Mouse (Mus musculus) liver, adult 2 months (tissue): ENCODE results near the gene Krt75. TPM values are rescaled to one million over a fixed set of nuclear protein-coding genes. Genes with fewer than 3 reads are reported as not detected.

ENCODE experiments used
- DNase-seq: peaks from one replicate; pipeline ENCODE4 v3.0.0-alpha.2; 2011; ENCODE audit warnings: low read depth, low spot score; ENCODE audit errors: extremely low read depth
- H3K27ac ChIP-seq: fragments of 200-500 bp; replicated peaks from 2 replicates; pipeline ENCODE4 v1.5.1; 2012; ENCODE audit warnings: low read depth, mild to moderate bottlenecking, control low read depth, inconsistent platforms, low read length; ENCODE audit not compliant: insufficient read depth
- H3K27me3 ChIP-seq: fragments of 200-500 bp; 2 replicates; pipeline ENCODE4 v1.6.1; 2012; ENCODE audit warnings: mild to moderate bottlenecking, moderate library complexity, low read length, inconsistent platforms; ENCODE audit not compliant: control insufficient read depth, insufficient read depth
- H3K36me3 ChIP-seq: fragments of 200-500 bp; 2 replicates; pipeline ENCODE4 v1.6.1; 2012; ENCODE audit warnings: low read length, inconsistent platforms; ENCODE audit not compliant: control insufficient read depth, insufficient read depth
- H3K4me1 ChIP-seq: fragments of 200-500 bp; 2 replicates; pipeline ENCODE4 v1.6.1; 2011; ENCODE audit warnings: low read length; ENCODE audit not compliant: control insufficient read depth, insufficient read depth
- H3K4me3 ChIP-seq: fragments of 200-500 bp; 2 replicates; pipeline ENCODE4 v1.5.1; 2011; ENCODE audit warnings: low read depth, mild to moderate bottlenecking, control low read depth, low read length, moderate library complexity; ENCODE audit not compliant: insufficient read depth
- H3K79me2 ChIP-seq: fragments of 200-500 bp; 2 replicates; pipeline ENCODE4 v1.6.1; 2012; ENCODE audit warnings: inconsistent platforms, mild to moderate bottlenecking, low read length, moderate library complexity; ENCODE audit not compliant: control insufficient read depth, insufficient read depth
- H3K9ac ChIP-seq: fragments of 200-500 bp; 2 replicates; pipeline ENCODE4 v1.6.1; 2012; ENCODE audit warnings: low read depth, mild to moderate bottlenecking, control low read depth, inconsistent platforms, low read length
- CTCF ChIP-seq: fragments of 200-500 bp; IDR thresholded peaks from 2 replicates; pipeline ENCODE4 v1.5.1; 2011; ENCODE audit warnings: low read depth, low read length, control low read depth
- POLR2A ChIP-seq: fragments of 200-500 bp; IDR thresholded peaks from 2 replicates; pipeline ENCODE4 v1.6.1; 2011; ENCODE audit warnings: low read length, control low read depth; ENCODE audit not compliant: insufficient read depth; ENCODE audit errors: extremely low read depth
- WGBS: fragments of 180-500 bp; shearing (Covaris S2); methylation state at CpG from one replicate; pipeline ENCODE4 v1.1.7; 2018; 5-methylcytosine and 5-hydroxymethylcytosine counted together
- polyA plus RNA-seq: library from polyadenylated mRNA; depleted of rRNA; stranded (reverse); fragments of >200 nt; gene quantifications from 2 replicates; pipeline ENCODE4 v1.2.3, GENCODE M21; 2012
- total RNA-seq: library from RNA; depleted of rRNA; stranded (reverse); fragments of >200 nt; gene quantifications from 2 replicates; pipeline ENCODE4 v1.2.3, GENCODE M21; 2014

Gene Krt75
- total and polyA plus RNA-seq, 2 experiments = not detected

DNA sequence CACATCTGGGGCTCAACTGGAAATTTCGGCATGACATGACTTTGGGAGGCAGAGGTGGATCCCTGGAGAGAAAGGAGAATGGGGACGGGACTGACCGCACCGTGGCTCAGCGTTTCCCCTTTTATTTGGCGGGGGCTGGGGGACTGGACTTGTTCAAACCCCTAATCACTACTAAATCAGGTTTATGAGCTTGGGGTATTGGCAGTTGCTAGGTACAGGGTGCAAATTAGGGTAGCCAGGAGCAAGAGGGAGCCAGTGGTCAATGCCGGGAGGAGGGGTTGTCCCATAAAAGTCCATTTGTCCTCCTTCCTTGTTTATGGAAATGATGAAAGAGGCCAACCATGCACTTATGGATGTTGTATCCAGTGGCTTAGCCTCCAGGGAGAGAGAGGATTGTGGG lies 23.1 kb downstream of the Krt75 start, which contains the start of gene Krt82:
Gene Krt82, minus strand, starts transcription at position 101 of the 400 bp plus-strand sequence.
- no peak within 1 kb of the TSS for H3K27ac ChIP-seq
- H3K27me3 ChIP-seq = no peaks in the 10 kb centered on the region
- no peaks in the 10 kb centered on the region for H3K79me2 ChIP-seq
- TF ChIP-seq POLR2A = no peak
- no peak for TF ChIP-seq CTCF
- WGBS = 86% methylated on average over 7 of the region's 7 CpGs
- no peak within 1 kb of the TSS for H3K9ac ChIP-seq
- DNase-seq = no peak
- H3K36me3 ChIP-seq = no peaks in the 10 kb centered on the region
- H3K4me1 ChIP-seq = no peaks in the 10 kb centered on the region
- H3K4me3 ChIP-seq = no peak within 1 kb of the TSS

DNA sequence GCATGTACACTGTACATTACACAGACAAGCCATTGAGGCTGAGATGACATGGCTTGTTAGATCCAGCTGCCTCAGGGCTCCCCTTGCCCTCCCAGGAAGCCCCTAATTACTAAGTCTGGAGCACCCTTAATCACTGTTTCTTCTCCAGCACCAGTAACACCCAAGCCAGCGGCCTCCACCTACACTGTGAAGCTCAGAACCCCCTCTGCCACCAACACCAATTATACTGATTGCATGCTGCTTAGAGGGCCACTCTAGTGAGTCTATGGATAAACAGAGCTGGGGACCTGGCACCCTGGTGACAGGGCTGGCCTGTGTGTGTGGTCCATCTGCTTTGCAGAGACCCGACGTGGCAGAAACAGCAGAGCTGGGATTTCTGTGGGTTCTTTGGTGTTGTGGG lies 29.2 kb downstream of the Krt75 start:
- Histone ChIP-seq H3K9ac (no peak overlapping the region), H3K36me3 (no peaks in the 10 kb centered on the region), H3K79me2 (no peaks in the 10 kb centered on the region), H3K4me3 (no peak overlapping the region), H3K4me1 (no peaks in the 10 kb centered on the region), H3K27me3 (no peaks in the 10 kb centered on the region), H3K27ac (no peak overlapping the region)
- 77% methylated on average over 3 of the region's 3 CpGs for WGBS
- no peak for TF ChIP-seq CTCF
- no peak for TF ChIP-seq POLR2A
- no peak for DNase-seq

DNA sequence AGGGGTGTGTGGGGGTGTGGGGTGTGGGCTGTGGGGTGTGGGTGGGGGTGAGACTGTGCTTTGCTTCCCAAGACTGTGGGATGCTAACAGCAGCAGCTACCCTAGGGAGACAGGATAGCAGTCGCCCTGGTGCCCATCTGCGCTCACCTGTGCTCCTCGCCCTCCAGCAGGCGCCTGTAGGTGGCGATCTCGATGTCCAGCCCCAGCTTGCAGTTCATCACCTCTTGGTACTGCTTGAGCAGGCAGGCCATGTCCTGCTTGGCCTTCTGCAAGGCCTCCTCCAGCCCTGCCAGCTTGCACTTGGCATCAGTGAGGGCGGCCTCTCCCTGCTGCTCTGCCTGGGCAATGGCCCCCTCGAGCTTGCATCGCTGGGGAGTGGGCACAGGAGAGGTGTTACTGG lies 31.2 kb downstream of the Krt75 start:
- H3K79me2 ChIP-seq = no peaks in the 10 kb centered on the region
- no peak overlapping the region for H3K27ac ChIP-seq
- 51% methylated on average over 9 of the region's 9 CpGs for WGBS
- H3K9ac ChIP-seq = no peak overlapping the region
- H3K36me3 ChIP-seq = no peaks in the 10 kb centered on the region
- no peak for DNase-seq
- H3K4me1 ChIP-seq = no peaks in the 10 kb centered on the region
- no peak overlapping the region for H3K4me3 ChIP-seq
- no peaks in the 10 kb centered on the region for H3K27me3 ChIP-seq
- TF ChIP-seq CTCF = no peak
- no peak for TF ChIP-seq POLR2A

DNA sequence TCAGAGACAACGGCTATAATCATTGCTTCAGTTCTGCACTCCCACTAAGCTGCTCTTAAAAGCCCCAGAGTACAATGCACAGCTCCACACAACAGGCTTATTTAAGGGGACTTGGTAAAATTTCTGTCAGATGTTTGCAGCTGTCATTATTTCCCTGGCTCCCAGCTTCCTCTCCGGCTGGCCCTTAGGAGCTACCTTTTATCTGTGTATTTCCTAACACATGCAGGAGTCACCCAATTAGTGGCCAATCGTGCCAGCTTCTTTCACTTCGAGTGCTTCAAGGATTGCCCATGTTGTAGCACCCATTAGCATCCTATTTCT lies 35.2 kb downstream of the Krt75 start:
- H3K4me1 ChIP-seq = no peaks in the 10 kb centered on the region
- no peaks in the 10 kb centered on the region for H3K79me2 ChIP-seq
- no peak overlapping the region for H3K4me3 ChIP-seq
- no peaks in the 10 kb centered on the region for H3K36me3 ChIP-seq
- DNase-seq = no peak
- no peaks in the 10 kb centered on the region for H3K27me3 ChIP-seq
- no peak overlapping the region for H3K27ac ChIP-seq
- no peak for TF ChIP-seq CTCF
- no peak for TF ChIP-seq POLR2A
- WGBS = 62% methylated on average over 4 of the region's 4 CpGs
- H3K9ac ChIP-seq = no peak overlapping the region

DNA sequence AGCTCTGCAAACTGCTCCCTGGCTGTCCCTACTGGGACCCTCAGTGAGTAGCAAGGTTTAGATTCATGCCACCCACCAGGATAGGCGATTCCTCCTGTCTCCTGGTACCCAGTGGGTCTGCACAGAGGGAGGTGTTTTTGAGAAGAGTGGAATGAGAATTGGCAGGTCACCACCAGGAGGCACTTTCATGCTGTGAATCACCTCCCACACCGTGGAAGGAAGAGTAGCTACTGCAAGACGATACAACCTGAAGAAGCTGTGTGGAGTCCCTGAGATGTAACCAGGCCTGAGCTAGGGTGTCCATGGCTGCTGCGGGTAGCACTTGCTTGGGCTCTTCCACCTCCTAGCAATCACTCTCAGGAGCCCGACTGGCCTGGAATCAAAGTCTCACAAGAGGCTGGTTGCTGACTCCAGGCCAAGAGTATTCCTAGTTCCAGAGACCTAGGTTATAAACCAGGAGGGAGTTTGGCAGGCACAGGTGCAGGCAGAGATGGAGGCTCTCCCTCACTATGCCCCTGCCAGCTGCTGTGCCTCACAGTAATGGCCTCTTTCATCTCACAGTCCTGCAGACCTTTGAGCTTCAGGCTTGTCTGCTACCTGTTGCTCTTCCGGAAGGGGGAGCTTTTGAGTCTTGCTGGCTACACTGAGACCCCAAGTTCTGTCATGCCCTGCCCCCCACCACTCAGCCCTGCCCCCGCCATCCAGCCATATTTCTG lies 35.7 kb downstream of the Krt75 start:
- Histone ChIP-seq H3K36me3 (no peaks in the 10 kb centered on the region), H3K79me2 (no peaks in the 10 kb centered on the region), H3K27me3 (no peaks in the 10 kb centered on the region), H3K4me1 (no peaks in the 10 kb centered on the region), H3K9ac (no peak overlapping the region), H3K27ac (no peak overlapping the region), H3K4me3 (no peak overlapping the region)
- no peak for TF ChIP-seq POLR2A
- no peak for TF ChIP-seq CTCF
- DNase-seq = no peak
- 32% methylated on average over 7 of the region's 7 CpGs for WGBS

DNA sequence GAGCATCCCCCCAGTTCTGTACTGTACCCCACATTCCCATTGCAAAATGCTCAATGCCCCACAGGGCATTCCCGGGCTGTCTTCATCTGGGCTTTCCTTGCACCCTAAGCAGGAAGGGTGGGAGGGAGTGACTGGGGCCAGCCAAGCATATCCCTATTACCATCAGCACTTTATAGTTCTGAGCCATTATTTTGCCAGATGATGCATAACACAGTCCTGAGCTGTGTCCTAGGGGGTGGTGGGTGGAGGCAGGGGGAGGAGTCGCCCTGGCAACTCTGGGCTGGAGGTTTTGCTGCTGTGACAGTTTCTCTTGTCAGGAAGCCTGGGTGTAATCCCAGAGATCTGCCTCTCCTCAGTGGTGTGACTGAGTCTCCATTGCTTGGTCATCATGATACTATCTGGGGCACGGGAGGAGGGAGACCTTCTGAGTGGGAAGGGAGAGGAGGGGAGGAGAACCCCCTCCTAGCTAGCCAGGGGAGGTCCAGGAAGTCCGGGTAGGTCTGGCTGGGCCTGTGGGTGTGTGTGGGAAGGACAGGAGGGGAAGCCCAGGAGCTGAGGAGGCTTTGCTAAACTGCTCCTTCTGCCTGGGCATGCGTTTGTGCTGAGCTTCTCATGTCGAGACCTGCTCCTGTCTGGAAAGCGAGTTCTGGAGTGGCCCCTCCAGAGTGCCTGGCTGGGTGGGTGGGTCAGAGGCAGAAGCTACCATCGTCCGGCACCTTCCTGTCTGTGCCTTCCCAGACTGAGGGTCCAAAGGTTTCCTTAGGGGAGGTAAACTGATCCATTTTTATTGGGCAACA lies 37.5 kb downstream of the Krt75 start:
- 53% methylated on average over 9 of the region's 9 CpGs for WGBS
- H3K9ac ChIP-seq = no peak overlapping the region
- no peak overlapping the region for H3K27ac ChIP-seq
- TF ChIP-seq CTCF = no peak
- TF ChIP-seq POLR2A = no peak
- H3K79me2 ChIP-seq = no peaks in the 10 kb centered on the region
- no peak overlapping the region for H3K4me3 ChIP-seq
- H3K36me3 ChIP-seq = no peaks in the 10 kb centered on the region
- no peaks in the 10 kb centered on the region for H3K4me1 ChIP-seq
- no peak for DNase-seq
- H3K27me3 ChIP-seq = no peaks in the 10 kb centered on the region
